ENCODE assay signal across 27 mouse cellular contexts in the genomic region with DNA sequence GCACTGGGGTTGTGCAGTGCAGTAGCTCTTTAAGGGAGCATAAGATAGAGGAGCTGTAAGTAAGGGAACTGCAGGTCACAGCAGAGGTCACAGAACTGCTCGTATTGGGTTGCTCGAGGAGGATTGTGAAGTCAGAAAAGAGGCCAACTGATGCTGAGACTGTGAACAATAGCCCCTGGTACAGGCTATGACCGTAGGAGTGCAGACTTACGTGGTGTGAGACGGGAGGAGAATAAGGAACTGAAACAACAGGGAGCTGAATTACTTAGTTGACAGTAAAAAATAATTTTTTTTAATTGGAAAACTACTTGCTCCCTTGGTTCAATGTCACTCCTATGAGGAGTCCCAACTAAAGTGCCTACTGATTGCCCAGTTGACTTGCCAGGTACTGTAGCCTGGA. TPM values are rescaled to one million over a fixed set of nuclear protein-coding genes. Genes with fewer than 3 reads are reported as not detected.
"Had no signal": no experiment of that assay in that cellular context is flagged by ENCODE, and none has a peak within 500 bp of the region (broad histone marks: within the 10 kb centered on the region; RNA-seq: fewer than 3 reads in every experiment).

No protein-coding gene starts in this region.

- H3K36me3 ChIP-seq: limb, embryonic 10.5 days; limb, embryonic 13.5 days; liver, embryonic 12.5 days; liver, embryonic 15.5 days; lung, embryonic 15.5 days; midbrain, embryonic 13.5 days; neural tube, embryonic 13.5 days had no signal

- ATAC-seq: liver, embryonic 12.5 days; midbrain, embryonic 13.5 days; midbrain, embryonic 16.5 days had no signal

- H3K9ac ChIP-seq: limb, embryonic 13.5 days; liver, embryonic 12.5 days; liver, embryonic 15.5 days; lung, embryonic 15.5 days; midbrain, embryonic 13.5 days; neural tube, embryonic 13.5 days had no signal

- H3K4me3 ChIP-seq: layer of hippocampus, adult 2 months; limb, embryonic 10.5 days; limb, embryonic 13.5 days; liver, embryonic 12.5 days; liver, embryonic 15.5 days; lung, embryonic 15.5 days; midbrain, embryonic 13.5 days; myocyte; neural tube, embryonic 13.5 days had no signal

- H3K27ac ChIP-seq: kidney, postnatal 0 days; layer of hippocampus, adult 2 months; limb, embryonic 10.5 days; limb, embryonic 13.5 days; liver, embryonic 12.5 days; liver, embryonic 15.5 days; lung, embryonic 15.5 days; midbrain, embryonic 13.5 days; neural tube, embryonic 13.5 days; stomach, postnatal 0 days had no signal

- DNase-seq: kidney, adult 2 months; kidney, postnatal 25 days; layer of hippocampus, adult 9-11 months; liver; lung, adult 18-20 months; lung, postnatal 10 days; lung, postnatal 36 days; retina, postnatal 1 day; thymus, adult 2 months; thymus, postnatal 14 days; thymus, postnatal 4 days had no signal

- H3K4me2 ChIP-seq: limb, embryonic 13.5 days; liver, embryonic 12.5 days; liver, embryonic 15.5 days; lung, embryonic 15.5 days; midbrain, embryonic 13.5 days; neural tube, embryonic 13.5 days had no signal

- H3K4me1 ChIP-seq: limb, embryonic 10.5 days; limb, embryonic 13.5 days; liver, embryonic 12.5 days; liver, embryonic 15.5 days; lung, embryonic 15.5 days; midbrain, embryonic 13.5 days; neural tube, embryonic 13.5 days had no signal

- H3K27me3 ChIP-seq: limb, embryonic 13.5 days; liver, embryonic 12.5 days; liver, embryonic 15.5 days; lung, embryonic 15.5 days; midbrain, embryonic 13.5 days; neural tube, embryonic 13.5 days had no signal

- H3K9me3 ChIP-seq: limb, embryonic 10.5 days; limb, embryonic 13.5 days; liver, embryonic 12.5 days; liver, embryonic 15.5 days; lung, embryonic 15.5 days; midbrain, embryonic 13.5 days; neural tube, embryonic 13.5 days had no signal

RNA-seq across cellular contexts. Expression of a gene that starts 34.4 kb away (rescaled TPM):
- total RNA-seq: layer of hippocampus, adult 2 months; monocyte, adult 5-6 weeks had no signal
- polyA plus RNA-seq: kidney, embryonic 14.5 days; kidney, postnatal 0 days; large intestine, adult 2 months; liver, embryonic 12.5 days; lung, embryonic 15.5 days; midbrain, embryonic 13.5 days; midbrain, embryonic 16.5 days; myocyte; neural tube, embryonic 13.5 days; small intestine, adult 2 months; stomach, postnatal 0 days had no signal
